Mouse (Mus musculus) erythroid progenitor cell, adult 5-6 weeks (primary cell): ENCODE data around the gene Stard10. TPM values are rescaled to one million over a fixed set of nuclear protein-coding genes. Genes with fewer than 3 reads are reported as not detected.
A peak's percentile ranks its signal among the peaks of the same experiment; 100 is the strongest.

Experiments used
- ATAC-seq: replicated peaks from 2 replicates; pipeline ENCODE4 v1.8.0; 2016; ENCODE audit warnings: moderate number of reproducible peaks, mild to moderate bottlenecking, moderate TSS enrichment, inconsistent platforms; ENCODE audit not compliant: poor library complexity, low FRiP score, severe bottlenecking
- total RNA-seq, 2 experiments: library from RNA; stranded (forward) in 1 of 2; stranded (reverse) in 1 of 2; fragments of 150-400 nt in 1 of 2; fragments of 186-747, 209-891 nt in 1 of 2; gene quantifications; 2 replicates each; pipeline versions ENCODE4 v1.2.3 to v1.2.4; 2015 to 2017; ENCODE audit warnings: low replicate concordance in 2 of 2

The Stard10 gene
- total RNA-seq, 2 experiments from 2014 or later: 37.4 to 101 TPM

GRCm38 (mm10) chr7:101327786-101328185, 10.9 kb downstream of the Stard10 start:
- no peak for ATAC-seq

- no peak for ATAC-seq
Measured at GRCm38 (mm10) chr7:101328621-101329158, 11.8 kb downstream of the Stard10 start.

- ATAC-seq: no peak
Measured at GRCm38 (mm10) chr7:101329606-101330005, 12.7 kb downstream of the Stard10 start.

GRCm38 (mm10) chr7:101330074-101330840, 13.4 kb downstream of the Stard10 start:
- ATAC-seq: no peak

- ATAC-seq: no peak
Measured at GRCm38 (mm10) chr7:101330841-101331173, 13.9 kb downstream of the Stard10 start.

- ATAC-seq: no peak
Measured at GRCm38 (mm10) chr7:101332045-101332831, 15.4 kb downstream of the Stard10 start.

- peak; percentile 44 for ATAC-seq
Measured at GRCm38 (mm10) chr7:101335228-101335627, 18.3 kb downstream of the Stard10 start.

- ATAC-seq: no peak
Measured at GRCm38 (mm10) chr7:101336686-101337085, 19.8 kb downstream of the Stard10 start.

GRCm38 (mm10) chr7:101337401-101337800, 20.5 kb downstream of the Stard10 start:
- no peak for ATAC-seq

- ATAC-seq: no peak
Measured at GRCm38 (mm10) chr7:101341405-101341804, 24.5 kb downstream of the Stard10 start.

GRCm38 (mm10) chr7:101343135-101343534, 26.2 kb downstream of the Stard10 start:
- no peak for ATAC-seq

- no peak for ATAC-seq
Measured at GRCm38 (mm10) chr7:101344892-101345291, 28.0 kb downstream of the Stard10 start.

- no peak for ATAC-seq
Measured at GRCm38 (mm10) chr7:101346991-101347390, 30.1 kb downstream of the Stard10 start.

GRCm38 (mm10) chr7:101347767-101348270, 30.9 kb downstream of the Stard10 start, which contains the start of gene Arap1:
Arap1 (plus strand) TSS chr7:101348067.
- ATAC-seq: peak; percentile 80

GRCm38 (mm10) chr7:101348312-101348711, 31.4 kb downstream of the Stard10 start:
- ATAC-seq: no peak

GRCm38 (mm10) chr7:101349861-101350260, 33.0 kb downstream of the Stard10 start:
- ATAC-seq: no peak

- ATAC-seq: no peak
Measured at GRCm38 (mm10) chr7:101352404-101352803, 35.5 kb downstream of the Stard10 start.

- no peak for ATAC-seq
Measured at GRCm38 (mm10) chr7:101354423-101354822, 37.5 kb downstream of the Stard10 start.

GRCm38 (mm10) chr7:101355551-101356100, 38.7 kb downstream of the Stard10 start:
- no peak for ATAC-seq

GRCm38 (mm10) chr7:101356868-101357267, 40.0 kb downstream of the Stard10 start:
- no peak for ATAC-seq
